Mouse (Mus musculus): ENCODE results near the gene Slc35f6.

The Slc35f6 gene

DNA sequence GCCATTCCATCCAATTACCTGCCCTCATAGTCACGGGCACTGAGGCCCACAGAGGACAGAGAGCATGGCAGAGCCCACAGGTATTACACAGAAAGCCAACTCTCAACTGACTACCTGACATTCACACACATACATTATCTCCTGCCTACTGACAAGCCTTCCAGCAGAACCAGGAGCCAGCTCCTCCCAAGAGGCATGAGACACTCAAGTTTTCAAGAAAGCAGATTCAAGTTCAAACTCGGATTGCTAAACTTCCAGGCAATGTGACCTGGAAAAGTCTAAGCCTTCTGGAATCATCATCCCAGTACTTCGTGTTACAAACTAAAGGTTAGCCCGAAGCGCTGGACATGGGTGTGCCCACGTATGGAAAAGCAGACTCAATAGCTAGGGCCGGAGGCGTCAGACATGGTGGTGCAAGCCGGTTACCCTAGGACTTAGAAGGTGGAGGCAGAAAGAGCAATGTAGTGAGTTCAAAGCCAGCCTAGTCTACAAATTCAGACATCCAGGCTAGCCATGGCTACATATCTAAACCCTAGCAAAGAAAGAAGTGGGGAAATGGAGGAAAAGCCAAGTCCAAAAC lies 26.4 kb upstream of the Slc35f6 start:
- no peak for DNase-seq (ENCODE audit: low spot score)

DNA sequence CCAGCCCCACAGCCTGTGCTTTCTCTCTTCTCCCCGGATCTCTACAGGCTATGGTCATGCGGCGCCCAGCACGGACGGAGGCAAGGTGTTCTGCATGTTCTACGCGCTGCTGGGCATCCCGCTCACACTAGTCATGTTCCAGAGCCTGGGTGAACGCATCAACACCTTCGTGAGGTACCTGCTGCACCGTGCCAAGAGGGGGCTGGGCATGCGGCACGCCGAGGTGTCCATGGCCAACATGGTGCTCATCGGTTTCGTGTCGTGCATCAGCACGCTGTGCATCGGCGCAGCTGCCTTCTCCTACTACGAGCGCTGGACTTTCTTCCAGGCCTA lies 25.9 kb upstream of the Slc35f6 start:
- no peak for DNase-seq (ENCODE audit: low spot score)

GRCm38 (mm10) chr5:30622177-30622840 lies 25.4 kb upstream of the Slc35f6 start:
- peak; percentile 23 for DNase-seq (ENCODE audit: low spot score)

DNA sequence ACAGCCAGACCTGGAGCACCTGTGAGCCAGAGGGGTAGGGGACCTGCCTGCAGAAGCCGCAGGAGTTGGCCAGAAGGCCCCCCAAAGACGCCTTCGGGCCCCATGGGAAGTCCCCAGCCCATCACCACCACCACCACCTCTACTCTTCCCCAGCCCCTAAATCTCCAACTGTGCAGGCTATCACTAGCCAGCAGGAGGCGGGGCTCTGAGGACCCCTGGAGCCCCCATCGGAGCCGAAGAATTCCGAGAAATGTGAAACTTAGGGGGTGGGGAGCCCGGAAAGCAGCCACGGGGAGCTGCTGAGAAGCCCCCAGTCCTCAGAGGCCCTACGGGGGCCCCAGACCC lies 24.9 kb upstream of the Slc35f6 start:
- DNase-seq (ENCODE audit: low spot score): no peak

- DNase-seq (ENCODE audit: low spot score): no peak
These were observed 24.4 kb upstream of the Slc35f6 start for GRCm38 (mm10) chr5:30623380-30623779.

DNA sequence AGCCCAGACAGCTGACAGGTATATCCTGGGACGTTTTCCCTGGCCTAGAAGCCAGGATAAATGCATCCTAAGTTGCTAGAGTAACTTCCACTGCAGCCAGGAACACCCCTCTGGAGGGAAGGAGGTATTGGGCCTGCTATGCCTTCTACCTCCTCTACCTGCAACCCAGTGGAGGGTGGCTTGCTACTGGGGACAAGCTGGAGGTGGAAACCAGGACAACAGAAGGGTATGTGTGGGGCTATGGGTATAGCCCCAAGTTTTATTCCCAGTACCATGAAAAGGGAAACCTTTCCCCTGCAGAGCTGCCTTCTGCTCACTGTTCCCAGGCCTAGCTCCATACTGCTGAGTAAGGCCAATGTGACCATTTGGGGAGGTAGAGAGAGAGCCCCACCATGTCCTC lies 23.4 kb upstream of the Slc35f6 start:
- no peak for DNase-seq (ENCODE audit: low spot score)

GRCm38 (mm10) chr5:30624908-30625307 lies 22.8 kb upstream of the Slc35f6 start:
- no peak for DNase-seq (ENCODE audit: low spot score)

GRCm38 (mm10) chr5:30625379-30625778 lies 22.4 kb upstream of the Slc35f6 start:
- no peak for DNase-seq (ENCODE audit: low spot score)

DNA sequence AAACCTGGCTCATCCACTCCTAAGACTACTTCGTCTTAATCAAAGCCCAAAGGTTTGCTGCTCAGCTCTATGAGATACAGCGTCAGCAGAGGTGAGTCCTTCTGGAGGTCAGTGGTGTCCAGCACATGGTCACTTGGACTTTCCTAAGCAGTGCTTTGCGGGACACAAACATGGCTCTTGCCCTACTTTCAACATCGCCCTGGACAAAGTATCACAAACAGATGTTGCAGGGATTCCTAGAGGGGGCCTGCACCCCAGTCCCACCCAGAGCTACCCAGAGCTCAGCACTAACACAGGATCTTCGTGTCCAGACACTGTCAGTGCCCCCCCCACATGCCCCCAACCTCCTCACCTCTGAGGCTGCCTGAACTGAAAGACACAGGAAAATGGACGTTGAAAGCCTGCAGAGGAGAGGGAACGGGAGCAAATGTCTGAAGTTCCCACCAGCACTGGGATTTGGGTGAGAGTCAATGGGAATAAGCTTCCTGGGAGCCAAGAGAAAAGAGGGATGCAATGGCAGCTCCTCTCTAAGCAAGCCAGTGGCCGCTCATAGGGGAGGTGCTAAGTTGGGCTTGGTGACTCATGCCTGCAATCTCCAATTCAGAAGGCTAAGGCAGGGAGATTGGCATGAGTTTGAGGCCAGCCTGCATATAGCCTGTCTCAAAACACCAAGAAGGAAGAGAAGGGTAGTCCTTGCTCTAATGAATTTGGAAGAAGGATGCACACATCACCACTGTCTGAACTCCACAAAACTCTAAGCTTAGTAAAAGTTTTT lies 21.2 kb upstream of the Slc35f6 start:
- no peak for DNase-seq (ENCODE audit: low spot score)

DNA sequence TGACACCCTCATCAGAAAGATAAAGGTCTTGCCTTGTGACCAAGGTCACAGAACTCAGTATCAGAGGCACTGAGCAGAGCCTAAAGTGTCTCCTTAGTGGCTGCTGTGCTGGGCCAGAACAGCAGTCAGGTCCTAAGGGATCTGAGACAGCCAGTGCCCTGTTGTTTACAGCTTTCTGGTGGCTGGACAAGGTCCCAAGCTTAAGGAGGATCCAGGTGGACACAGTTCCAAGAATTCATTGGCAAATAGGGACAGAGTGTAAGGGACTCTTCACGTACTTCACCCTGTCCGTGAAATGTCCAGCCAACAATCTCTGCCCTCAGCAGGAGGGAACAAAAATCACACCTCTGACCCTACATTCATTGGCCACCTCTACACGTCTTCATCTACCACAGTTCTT lies 19.2 kb upstream of the Slc35f6 start:
- no peak for DNase-seq (ENCODE audit: low spot score)

- DNase-seq (ENCODE audit: low spot score): no peak
These were observed 17.3 kb upstream of the Slc35f6 start for GRCm38 (mm10) chr5:30630401-30630800.

- no peak for DNase-seq (ENCODE audit: low spot score)
These were observed 15.6 kb upstream of the Slc35f6 start for GRCm38 (mm10) chr5:30632134-30632533.

DNA sequence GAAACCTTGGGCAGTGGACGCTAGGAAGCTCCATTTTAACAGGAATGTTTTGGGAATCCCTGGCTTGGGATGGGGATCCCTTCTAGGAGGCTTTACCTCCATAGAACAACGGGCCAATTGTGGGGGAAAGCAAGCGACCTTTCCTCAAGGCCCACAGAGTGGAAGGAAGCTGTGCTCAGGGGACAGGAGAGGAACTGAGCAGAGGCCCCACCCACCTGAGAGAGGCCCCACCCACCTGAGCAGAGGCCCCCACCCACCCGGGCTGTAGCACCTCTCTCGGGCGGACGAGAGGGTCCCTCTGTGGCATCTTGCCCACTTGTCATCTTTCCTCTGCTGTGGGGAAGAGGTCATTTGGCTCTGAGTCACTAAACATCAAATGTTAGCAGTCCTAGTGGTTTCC lies 10.7 kb upstream of the Slc35f6 start:
- no peak for DNase-seq (ENCODE audit: low spot score)

GRCm38 (mm10) chr5:30638041-30638440 lies 9.7 kb upstream of the Slc35f6 start:
- DNase-seq (ENCODE audit: low spot score): peak; percentile 52

- DNase-seq (ENCODE audit: low spot score): no peak
These were observed 4.1 kb upstream of the Slc35f6 start for GRCm38 (mm10) chr5:30643477-30644179.

DNA sequence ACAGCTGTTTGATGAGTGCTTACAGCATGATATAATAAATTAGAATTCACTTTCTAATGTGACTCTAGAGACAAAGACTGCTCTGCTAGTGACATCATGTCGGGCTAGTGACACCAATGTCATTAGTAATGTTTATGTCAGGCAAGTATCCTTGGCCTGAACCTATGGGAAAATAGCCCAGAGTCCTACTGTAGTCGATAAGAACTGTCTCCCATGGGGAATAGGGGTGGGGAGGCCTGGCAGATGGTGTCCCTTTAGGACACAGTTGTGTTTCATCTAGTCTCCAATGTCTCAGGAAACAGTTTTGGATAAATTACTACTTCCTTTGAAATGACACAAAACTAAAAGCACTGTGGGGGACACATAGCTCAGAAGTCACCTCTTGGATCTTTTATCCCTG lies 1.7 kb upstream of the Slc35f6 start:
- no peak for DNase-seq (ENCODE audit: low spot score)

- DNase-seq (ENCODE audit: low spot score): no peak
These were observed 337 bp upstream of the Slc35f6 start for GRCm38 (mm10) chr5:30647396-30647795.

- DNase-seq (ENCODE audit: low spot score): no peak
These were observed 1.8 kb downstream of the Slc35f6 start for GRCm38 (mm10) chr5:30649558-30649957.

DNA sequence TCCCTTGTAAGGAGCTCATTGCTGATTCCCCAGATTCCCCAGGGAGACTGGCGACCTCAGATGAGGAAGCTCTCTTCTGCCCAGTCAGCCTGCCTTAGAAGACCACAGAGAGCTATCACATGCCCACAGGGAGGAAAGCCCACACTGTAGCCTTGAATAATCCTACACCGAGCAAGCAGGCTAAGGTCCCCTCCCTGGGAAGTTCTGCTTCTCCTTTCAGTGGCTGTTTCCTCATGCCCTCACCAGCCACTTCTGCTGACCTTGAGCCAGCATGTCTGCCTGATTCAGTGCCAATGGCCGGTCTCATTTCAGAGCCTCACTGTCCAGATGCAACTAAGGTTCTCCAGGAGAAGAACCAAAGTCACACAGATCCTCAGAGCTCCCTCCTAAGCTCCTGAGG lies 3.0 kb downstream of the Slc35f6 start:
- no peak for DNase-seq (ENCODE audit: low spot score)

DNA sequence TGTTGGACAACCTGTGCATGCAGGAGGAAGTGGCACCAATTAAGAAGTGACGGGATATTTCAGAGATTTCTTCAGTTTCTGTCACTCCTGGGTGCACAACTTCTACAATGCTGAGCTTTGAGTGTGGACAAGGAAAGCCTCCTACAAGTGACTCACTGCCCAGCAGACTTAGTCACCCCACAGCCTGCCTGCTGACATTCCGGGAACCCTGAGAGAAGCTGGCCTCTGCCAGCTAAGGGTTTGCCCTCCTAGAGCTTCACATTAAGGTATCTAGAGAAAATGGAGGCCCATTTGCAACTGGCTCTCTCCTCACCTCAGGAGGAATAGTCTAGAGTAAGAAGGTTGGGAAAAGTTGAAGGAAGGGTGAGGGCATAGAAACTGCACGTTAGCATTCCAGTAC lies 3.8 kb downstream of the Slc35f6 start:
- no peak for DNase-seq (ENCODE audit: low spot score)

DNA sequence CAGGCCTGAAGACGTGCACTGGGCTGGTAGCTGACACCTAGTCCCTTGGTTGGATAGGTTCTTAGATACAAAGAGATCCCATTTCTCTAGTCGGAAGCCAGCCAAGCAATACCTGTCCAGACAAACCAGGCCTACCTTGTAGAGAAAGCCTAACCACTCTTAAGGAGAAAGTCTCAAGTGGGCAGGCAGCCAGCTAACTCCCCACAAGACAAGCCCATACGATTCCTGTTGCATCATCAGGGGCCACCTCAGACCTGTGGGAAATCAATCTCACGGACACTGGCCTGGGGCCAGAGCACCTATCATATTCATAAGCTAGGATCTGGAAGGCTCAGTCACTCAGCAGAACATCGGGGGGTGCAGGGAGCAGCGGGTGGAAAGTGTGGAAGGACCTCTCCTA lies 5.5 kb downstream of the Slc35f6 start:
- no peak for DNase-seq (ENCODE audit: low spot score)

DNA sequence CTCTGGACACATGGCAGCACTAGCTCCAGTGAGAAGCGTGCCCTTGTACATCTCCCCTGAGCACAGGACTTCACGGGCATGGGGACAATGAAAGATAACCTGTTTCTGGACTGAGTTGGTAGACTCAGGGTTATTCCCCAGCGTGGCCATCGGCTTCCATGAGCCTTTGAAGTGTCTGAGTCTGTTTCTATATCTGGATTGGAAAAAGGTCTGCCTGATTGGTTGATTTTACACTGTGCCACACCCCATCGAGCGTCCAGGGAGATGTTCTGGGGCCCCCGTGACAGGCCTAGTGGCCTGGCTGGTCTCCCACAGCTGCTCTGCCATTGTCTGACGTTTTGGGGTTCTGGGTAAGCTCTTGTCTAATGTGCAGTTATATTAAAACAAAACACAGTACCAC lies 7.3 kb downstream of the Slc35f6 start:
- no peak for DNase-seq (ENCODE audit: low spot score)

GRCm38 (mm10) chr5:30655526-30656195 lies 7.9 kb downstream of the Slc35f6 start:
- DNase-seq (ENCODE audit: low spot score): no peak

Data from testis, postnatal 14 days (tissue).